Mouse (Mus musculus) cortical plate, adult 2 months (tissue): Measurements from ENCODE around the gene Sh3gl3. TPM values are rescaled to one million over a fixed set of nuclear protein-coding genes. Genes with fewer than 3 reads are reported as not detected.

ENCODE experiments used
- H3K27ac ChIP-seq: fragments of 200-500 bp; 2 replicates; pipeline ENCODE4 v1.5.1; 2012; ENCODE audit warnings: low read length, control low read depth, inconsistent platforms; ENCODE audit not compliant: insufficient read depth
- H3K4me1 ChIP-seq: fragments of 200-500 bp; 2 replicates; pipeline ENCODE4 v1.6.1; 2011; ENCODE audit warnings: low read length; ENCODE audit not compliant: control insufficient read depth, insufficient read depth
- H3K4me3 ChIP-seq: fragments of 200-500 bp; 2 replicates; pipeline ENCODE4 v1.5.1; 2011; ENCODE audit warnings: mild to moderate bottlenecking, low read length, control low read depth; ENCODE audit not compliant: insufficient read depth
- CTCF ChIP-seq: fragments of 200-500 bp; IDR thresholded peaks from 2 replicates; pipeline ENCODE4 v1.5.1; 2011; ENCODE audit warnings: mild to moderate bottlenecking, control low read depth, low read length; ENCODE audit not compliant: insufficient read depth; ENCODE audit errors: extremely low read depth
- POLR2A ChIP-seq: fragments of 200-500 bp; IDR thresholded peaks from 2 replicates; pipeline ENCODE4 v1.6.1; 2011; ENCODE audit warnings: mild to moderate bottlenecking, low read length, control low read depth; ENCODE audit not compliant: insufficient read depth; ENCODE audit errors: extremely low read depth
- polyA plus RNA-seq: library from polyadenylated mRNA; depleted of rRNA; stranded (reverse); fragments of >200 nt; gene quantifications from 2 replicates; pipeline ENCODE4 v1.2.3, GENCODE M21; 2012

Sh3gl3 gene
- polyA plus RNA-seq, 1 experiment, result 62.6 TPM

DNA sequence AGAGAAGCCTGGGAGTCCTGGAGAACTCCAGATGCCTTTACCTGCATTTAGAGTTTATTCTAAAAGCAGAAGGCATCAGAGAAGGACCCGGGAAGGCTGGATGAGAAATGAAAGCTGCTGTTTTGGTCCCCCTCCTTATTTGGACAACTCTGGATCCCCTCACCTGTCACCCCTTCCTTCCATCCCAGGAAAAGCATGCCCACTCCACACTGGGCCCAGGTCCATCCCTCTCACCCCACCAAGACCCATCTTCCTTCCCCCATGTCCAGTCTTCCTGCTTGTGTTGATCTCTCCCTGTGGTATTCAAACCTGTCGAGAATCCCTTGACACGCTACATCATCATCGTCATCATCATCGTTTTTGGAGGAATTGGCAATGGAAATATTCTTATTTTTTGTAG is 101.3 kb downstream of the Sh3gl3 start:
- TF ChIP-seq CTCF (no peak), POLR2A (no peak)
- Histone ChIP-seq H3K27ac (no peak overlapping the region), H3K4me3 (no peak overlapping the region), H3K4me1 (no peaks in the 10 kb centered on the region)

DNA sequence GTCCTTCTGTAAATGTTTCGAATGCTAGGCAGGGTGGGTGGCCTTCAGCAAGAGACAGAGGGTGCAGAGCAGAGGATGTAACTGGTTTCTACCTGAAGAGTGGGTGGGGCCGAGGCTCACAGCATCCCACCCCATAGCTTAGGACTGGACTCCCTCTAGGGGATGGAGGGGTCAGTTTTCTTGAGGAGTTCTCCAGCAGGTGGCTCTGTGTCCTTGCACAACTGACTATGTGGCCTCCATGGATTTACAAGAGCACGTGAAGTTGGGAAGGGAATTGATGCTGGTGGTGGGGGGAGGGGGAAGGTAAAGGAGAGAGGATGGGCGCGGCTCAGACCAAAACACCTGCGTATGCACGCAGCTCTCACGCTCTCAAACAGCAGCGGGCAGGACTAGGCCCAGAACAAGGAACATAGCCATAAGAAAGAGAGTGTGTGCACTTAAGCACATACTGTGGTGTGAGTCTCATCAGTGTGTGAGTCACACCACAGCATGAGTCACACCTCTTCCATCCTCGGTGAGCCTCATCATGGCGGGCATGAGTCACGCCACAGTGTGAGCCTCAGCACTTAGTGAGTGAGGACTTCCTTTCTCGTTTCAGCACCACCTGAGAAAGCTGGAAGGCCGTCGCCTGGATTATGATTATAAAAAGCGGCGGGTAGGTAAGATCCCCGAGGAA is 102.0 kb downstream of the Sh3gl3 start:
- Histone ChIP-seq H3K27ac (no peak overlapping the region), H3K4me1 (no peaks in the 10 kb centered on the region), H3K4me3 (no peak overlapping the region)
- TF ChIP-seq CTCF, result no peak
- no peak for TF ChIP-seq POLR2A

DNA sequence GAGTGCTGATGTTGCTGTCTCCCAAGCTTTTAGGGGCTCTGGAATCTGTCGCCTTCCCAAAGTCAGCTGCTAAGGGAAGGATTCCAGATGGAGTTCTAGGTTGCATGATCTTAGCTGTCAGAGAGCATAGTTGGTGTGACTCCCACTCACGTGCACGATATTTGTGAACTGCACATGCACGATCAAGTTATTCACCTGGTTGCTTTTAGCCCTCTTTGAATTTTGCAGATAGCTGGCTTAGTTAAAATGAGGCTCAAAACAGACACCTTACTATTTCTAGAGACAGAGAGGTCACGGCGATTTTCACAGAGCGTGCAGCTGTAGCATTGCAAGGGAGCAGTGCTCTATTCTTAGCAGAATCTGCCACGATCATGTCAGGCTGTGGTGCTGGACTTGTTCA is 108.4 kb downstream of the Sh3gl3 start:
- no peak overlapping the region for H3K4me3 ChIP-seq
- no peaks in the 10 kb centered on the region for H3K4me1 ChIP-seq
- no peak overlapping the region for H3K27ac ChIP-seq
- TF ChIP-seq CTCF, result no peak
- no peak for TF ChIP-seq POLR2A

DNA sequence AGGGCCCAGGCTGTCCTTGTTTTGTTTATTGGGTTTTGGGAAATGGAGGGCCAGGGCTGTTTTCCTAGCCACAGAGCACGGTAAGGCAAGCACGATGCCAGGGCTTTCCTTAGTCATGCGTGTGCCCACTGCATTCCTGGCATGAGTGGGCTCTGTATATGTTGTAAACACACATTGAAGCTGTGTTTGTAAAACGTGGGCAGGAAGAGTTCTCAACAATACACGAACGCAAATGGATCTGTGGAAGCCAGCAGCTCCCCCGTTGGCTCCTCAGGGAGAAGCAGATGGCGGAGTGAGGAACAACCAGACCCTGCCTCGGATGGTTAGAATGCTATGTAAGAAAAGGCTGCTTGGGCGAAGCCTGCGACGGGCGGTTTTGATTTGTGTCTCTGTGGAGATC is 108.8 kb downstream of the Sh3gl3 start:
- no peaks in the 10 kb centered on the region for H3K4me1 ChIP-seq
- no peak overlapping the region for H3K4me3 ChIP-seq
- H3K27ac ChIP-seq, result no peak overlapping the region
- no peak for TF ChIP-seq CTCF

DNA sequence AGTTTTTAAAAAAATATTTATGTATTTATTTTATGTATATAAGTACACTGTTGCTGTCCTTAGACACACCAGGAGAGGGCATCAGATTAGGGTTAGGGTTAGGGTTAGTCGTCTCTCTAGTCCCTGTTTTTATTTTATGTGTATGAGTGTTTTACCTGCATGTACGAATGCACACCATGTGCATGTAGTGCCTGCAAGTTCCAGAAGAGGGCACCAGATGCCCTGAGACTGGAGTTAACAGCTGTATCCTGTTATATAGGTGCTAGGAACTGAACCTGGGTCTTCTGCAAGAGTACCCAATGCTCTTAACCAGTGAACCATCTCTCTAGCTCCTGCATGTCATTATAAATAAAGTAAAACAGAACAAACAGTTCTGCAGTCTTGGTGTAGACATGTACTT is 113.6 kb downstream of the Sh3gl3 start:
- no peak overlapping the region for H3K4me3 ChIP-seq
- no peak overlapping the region for H3K27ac ChIP-seq
- TF ChIP-seq POLR2A (no peak), CTCF (no peak)
- no peaks in the 10 kb centered on the region for H3K4me1 ChIP-seq

DNA sequence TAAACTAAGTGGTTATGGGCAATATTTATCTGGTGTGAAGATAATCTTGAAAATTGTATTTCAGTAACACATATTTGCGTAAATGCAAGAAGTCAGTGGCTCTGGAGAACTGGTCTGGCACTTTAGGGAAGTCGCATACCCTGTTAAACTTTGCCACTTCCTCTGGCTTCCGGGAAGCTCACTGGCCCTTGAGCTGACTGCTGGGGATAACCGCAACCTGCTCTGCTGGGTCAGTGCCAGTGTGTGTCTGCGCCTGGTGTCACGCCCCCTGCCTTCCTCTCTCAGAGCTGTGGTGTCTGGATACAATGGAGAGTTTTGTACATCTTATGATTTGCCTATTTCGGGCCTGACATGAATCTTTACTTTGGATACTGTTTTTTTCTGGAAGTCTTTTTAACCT is 119.8 kb downstream of the Sh3gl3 start:
- no peaks in the 10 kb centered on the region for H3K4me1 ChIP-seq
- TF ChIP-seq CTCF (no peak), POLR2A (no peak)
- no peak overlapping the region for H3K4me3 ChIP-seq
- H3K27ac ChIP-seq, result no peak overlapping the region

DNA sequence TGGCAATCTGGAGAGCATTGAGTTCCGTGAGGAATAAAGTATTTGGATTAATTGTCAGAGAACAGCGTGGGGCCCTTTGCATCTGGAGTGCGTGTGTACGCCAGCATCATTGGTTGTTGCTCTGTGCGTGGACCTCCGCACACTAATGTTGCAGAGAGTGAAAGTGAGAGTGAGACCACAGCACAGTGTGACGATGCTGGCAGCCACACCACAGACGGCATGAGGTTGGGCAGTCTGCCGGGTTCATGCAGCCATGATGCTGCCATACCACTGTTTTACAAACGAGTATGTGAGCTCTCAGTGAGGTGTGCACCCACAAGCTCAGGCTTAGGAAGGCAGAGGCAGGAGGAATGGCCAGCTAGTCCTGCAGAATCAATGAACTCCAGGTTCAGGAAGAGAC is 120.4 kb downstream of the Sh3gl3 start:
- Histone ChIP-seq H3K27ac (no peak overlapping the region), H3K4me1 (no peaks in the 10 kb centered on the region), H3K4me3 (no peak overlapping the region)
- TF ChIP-seq POLR2A (no peak), CTCF (no peak)

DNA sequence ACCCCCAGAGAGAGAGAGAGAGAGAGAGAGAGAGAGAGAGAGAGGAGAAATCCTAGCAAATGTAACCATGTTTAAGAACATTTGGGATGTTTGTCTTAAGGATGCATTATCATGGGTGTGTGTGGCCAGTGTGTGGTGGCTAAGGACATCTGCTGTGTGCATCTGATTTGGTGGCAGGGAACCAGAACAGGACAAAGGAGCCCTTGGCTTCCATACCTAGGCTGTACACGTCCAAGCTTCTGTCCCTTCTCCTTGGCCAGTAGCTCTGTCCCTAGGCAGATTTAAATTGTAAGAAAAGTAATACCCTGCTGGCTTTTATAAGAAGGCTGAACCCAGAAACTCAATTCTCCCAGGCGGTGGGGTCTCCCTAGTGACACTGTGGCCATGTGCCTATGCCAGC is 121.0 kb downstream of the Sh3gl3 start:
- no peak for TF ChIP-seq POLR2A
- no peak for TF ChIP-seq CTCF
- H3K4me1 ChIP-seq, result no peaks in the 10 kb centered on the region
- H3K27ac ChIP-seq, result no peak overlapping the region
- H3K4me3 ChIP-seq, result no peak overlapping the region

DNA sequence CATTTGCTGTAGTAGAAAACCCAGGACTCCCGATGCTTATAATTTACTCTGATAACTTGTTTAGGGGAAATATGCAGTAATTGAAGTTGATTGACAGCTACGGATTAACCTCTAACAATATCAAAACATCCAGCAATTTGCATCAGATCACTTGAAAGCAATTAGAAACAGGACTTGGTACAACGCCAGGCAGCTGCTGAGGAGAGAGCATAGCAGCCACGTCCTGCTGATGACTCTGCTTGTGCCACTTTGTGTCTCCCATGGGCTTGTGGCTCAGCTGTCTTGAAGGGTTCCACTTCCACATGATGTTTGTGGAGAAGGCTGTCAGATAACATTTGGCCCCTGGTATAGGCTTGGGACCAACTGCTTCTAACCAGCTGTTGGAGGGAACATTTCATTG is 134.8 kb downstream of the Sh3gl3 start:
- Histone ChIP-seq H3K27ac (no peak overlapping the region), H3K4me3 (no peak overlapping the region), H3K4me1 (no peaks in the 10 kb centered on the region)
- no peak for TF ChIP-seq POLR2A
- no peak for TF ChIP-seq CTCF

DNA sequence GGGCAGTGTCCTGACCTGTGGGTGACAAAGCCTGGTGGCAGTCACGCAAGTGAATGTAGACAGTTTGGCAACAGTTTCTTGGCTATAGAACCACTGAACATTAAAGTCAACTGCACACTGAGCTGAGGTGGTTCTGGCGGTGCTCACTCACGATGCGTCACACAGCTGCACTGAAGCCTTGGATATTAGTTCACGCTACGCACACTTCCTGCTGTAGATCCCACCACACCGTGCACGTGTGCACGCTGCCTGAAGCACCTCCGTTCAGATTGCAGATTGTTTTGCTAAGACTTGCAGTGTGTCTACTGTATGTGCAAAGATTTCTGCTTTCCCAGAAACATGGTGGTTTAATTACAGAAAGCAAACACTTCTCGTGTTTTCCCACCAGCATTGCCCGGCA is 144.9 kb downstream of the Sh3gl3 start:
- Histone ChIP-seq H3K4me1 (no peaks in the 10 kb centered on the region), H3K4me3 (no peak overlapping the region), H3K27ac (no peak overlapping the region)
- TF ChIP-seq CTCF, result no peak
- TF ChIP-seq POLR2A, result no peak
